Mouse (Mus musculus) stomach, postnatal 0 days (tissue): Measurements from ENCODE around the gene Pnkd.

Source experiments
- CTCF ChIP-seq: IDR thresholded peaks from 2 replicates; pipeline ENCODE4 v1.5.1; 2016; ENCODE audit warnings: antibody characterized with exemption, low read depth, mild to moderate bottlenecking, moderate library complexity
- EP300 ChIP-seq: optimal IDR thresholded peaks from 2 replicates; pipeline ENCODE3; 2016; ENCODE audit warnings: antibody characterized with exemption

DNA sequence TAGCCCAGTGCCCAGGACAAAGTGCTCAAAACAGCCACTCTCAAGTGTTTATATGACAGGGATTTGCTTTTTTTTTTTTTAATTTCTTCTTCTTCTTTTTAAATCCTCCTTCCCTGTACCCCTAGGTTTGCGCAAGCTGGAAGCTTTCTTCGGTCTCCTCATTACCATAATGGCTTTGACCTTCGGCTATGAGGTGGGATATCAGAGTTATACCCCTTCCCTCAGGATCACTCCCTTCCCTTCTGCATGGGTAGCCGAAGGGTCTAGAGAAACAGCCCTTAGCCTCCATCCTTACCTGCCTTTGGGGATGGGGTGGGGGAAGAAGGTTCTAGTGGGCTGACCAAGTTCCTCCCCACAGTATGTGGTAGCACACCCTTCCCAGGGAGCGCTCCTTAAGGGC lies 95.8 kb downstream of the Pnkd start:
- TF ChIP-seq CTCF (no peak), EP300 (no peak)
